Mouse (Mus musculus): Measurements from ENCODE around the gene Znrf2.

Znrf2 gene

GRCm38 (mm10) chr6:54816388-54817065 lies at the start of gene Znrf2:
Gene Znrf2 (plus strand): TSS chr6:54816916.
- DNase-seq (ENCODE audit: extremely low spot score), result peak; percentile 98

GRCm38 (mm10) chr6:54767746-54768145 lies 49.0 kb upstream of the Znrf2 start:
- no peak for DNase-seq (ENCODE audit: extremely low spot score)

GRCm38 (mm10) chr6:54770766-54771165 lies 46.0 kb upstream of the Znrf2 start:
- no peak for DNase-seq (ENCODE audit: extremely low spot score)

- no peak for DNase-seq (ENCODE audit: extremely low spot score)
These were observed 45.5 kb upstream of the Znrf2 start for GRCm38 (mm10) chr6:54771171-54771570.

- no peak for DNase-seq (ENCODE audit: extremely low spot score)
These were observed 44.6 kb upstream of the Znrf2 start for GRCm38 (mm10) chr6:54772078-54772477.

- no peak for DNase-seq (ENCODE audit: extremely low spot score)
These were observed 41.0 kb upstream of the Znrf2 start for GRCm38 (mm10) chr6:54775739-54776138.

- DNase-seq (ENCODE audit: extremely low spot score), result no peak
These were observed 39.1 kb upstream of the Znrf2 start for GRCm38 (mm10) chr6:54777661-54778060.

- DNase-seq (ENCODE audit: extremely low spot score), result no peak
These were observed 36.7 kb upstream of the Znrf2 start for GRCm38 (mm10) chr6:54779968-54780367.

- DNase-seq (ENCODE audit: extremely low spot score), result no peak
These were observed 36.0 kb upstream of the Znrf2 start for GRCm38 (mm10) chr6:54780569-54781304.

- no peak for DNase-seq (ENCODE audit: extremely low spot score)
These were observed 34.8 kb upstream of the Znrf2 start for GRCm38 (mm10) chr6:54781881-54782280.

- no peak for DNase-seq (ENCODE audit: extremely low spot score)
These were observed 31.5 kb upstream of the Znrf2 start for GRCm38 (mm10) chr6:54785098-54785730.

- DNase-seq (ENCODE audit: extremely low spot score), result no peak
These were observed 29.9 kb upstream of the Znrf2 start for GRCm38 (mm10) chr6:54786766-54787165.

- no peak for DNase-seq (ENCODE audit: extremely low spot score)
These were observed 28.2 kb upstream of the Znrf2 start for GRCm38 (mm10) chr6:54788493-54788892.

GRCm38 (mm10) chr6:54789139-54789538 lies 27.6 kb upstream of the Znrf2 start:
- DNase-seq (ENCODE audit: extremely low spot score), result no peak

GRCm38 (mm10) chr6:54790071-54790470 lies 26.6 kb upstream of the Znrf2 start:
- no peak for DNase-seq (ENCODE audit: extremely low spot score)

GRCm38 (mm10) chr6:54793853-54794252 lies 22.9 kb upstream of the Znrf2 start:
- no peak for DNase-seq (ENCODE audit: extremely low spot score)

- no peak for DNase-seq (ENCODE audit: extremely low spot score)
These were observed 22.3 kb upstream of the Znrf2 start for GRCm38 (mm10) chr6:54794372-54794771.

- DNase-seq (ENCODE audit: extremely low spot score), result no peak
These were observed 21.7 kb upstream of the Znrf2 start for GRCm38 (mm10) chr6:54794991-54795390.

- no peak for DNase-seq (ENCODE audit: extremely low spot score)
These were observed 20.7 kb upstream of the Znrf2 start for GRCm38 (mm10) chr6:54795971-54796370.

GRCm38 (mm10) chr6:54802348-54802747 lies 14.4 kb upstream of the Znrf2 start:
- DNase-seq (ENCODE audit: extremely low spot score), result no peak

GRCm38 (mm10) chr6:54804066-54804864 lies 12.5 kb upstream of the Znrf2 start:
- DNase-seq (ENCODE audit: extremely low spot score), result no peak

- no peak for DNase-seq (ENCODE audit: extremely low spot score)
These were observed 10.9 kb upstream of the Znrf2 start for GRCm38 (mm10) chr6:54805779-54806178.
